ENCODE assay signal across 9 mouse cellular contexts in the genomic region with DNA sequence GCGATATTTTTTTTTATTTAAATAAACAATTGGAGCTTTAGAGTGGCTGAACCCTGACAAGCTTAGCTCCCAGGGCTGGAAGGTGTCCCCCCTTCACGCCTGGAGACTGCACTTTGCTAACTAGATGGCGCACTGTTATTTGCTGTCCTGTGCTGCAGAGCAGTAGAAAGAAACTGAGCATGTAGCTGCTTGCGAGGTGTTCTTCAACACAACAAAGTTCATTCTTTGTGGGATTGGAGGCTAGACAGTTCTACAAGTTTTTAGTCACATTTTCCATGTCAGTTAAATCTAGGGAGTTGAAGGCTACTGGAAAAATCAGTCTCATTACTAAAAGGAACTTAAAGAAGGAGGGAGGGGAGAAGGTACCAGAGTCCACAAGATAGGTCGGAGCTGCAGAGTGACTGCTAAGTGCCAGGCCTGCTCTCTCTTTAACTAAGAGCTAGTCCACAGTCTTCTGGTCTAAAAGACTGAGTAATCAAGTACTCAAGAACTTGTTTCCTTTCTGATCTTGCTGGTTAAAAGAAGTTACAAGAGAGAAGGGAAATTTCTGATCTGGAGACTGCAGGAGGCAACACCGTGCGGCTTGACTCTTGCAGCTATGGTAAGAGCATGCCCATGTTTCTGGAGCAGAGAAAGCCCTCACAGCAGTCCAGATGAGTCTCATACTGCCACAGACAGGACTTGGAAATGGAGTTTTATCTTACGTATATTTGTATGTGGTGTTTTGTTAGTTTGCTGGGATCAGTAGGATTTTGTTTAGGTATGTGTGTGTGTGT. TPM values are rescaled to one million over a fixed set of nuclear protein-coding genes. Genes with fewer than 3 reads are reported as not detected.
DNase-seq lines count a peak whose midpoint lies in the region; ATAC-seq and TF ChIP-seq lines count a peak whose summit lies in the region.
"Had no signal": no experiment of that assay in that cellular context is flagged by ENCODE, and none has a peak within 500 bp of the region (broad histone marks: within the 10 kb centered on the region; RNA-seq: fewer than 3 reads in every experiment).

No protein-coding gene starts in this region.

- peak; percentile 39; the same call in 1 of the 2 replicates for TF ChIP-seq EP300 in CH12.LX (IDR thresholded peaks at IDR 0.05; ENCODE audit: low read length)

- H3K27me3 ChIP-seq in CH12.LX (replicated peaks), result peaks cover 25% of the 10 kb centered on the region
- peaks cover 43% of the 10 kb centered on the region for H3K27me3 ChIP-seq in embryonic facial prominence, embryonic 15.5 days
- no peaks in the 10 kb centered on the region for H3K27me3 ChIP-seq in heart, embryonic 16.5 days (ENCODE audit: control insufficient read depth, insufficient read depth, low read length)

- in situ Hi-C loops in CH12.LX (cut with MboI; ENCODE audit: low pct_ligation_motif_present, low pct_unique_long_range_greater_than_20kb, low sequenced_read_pairs), result loop anchor here (25.0 kb wide), 2 partner anchors 222 to 422 kb away; no protein-coding TSS in a partner anchor

- no peak overlapping the region for H3K9ac ChIP-seq in CH12.LX (ENCODE audit: insufficient read depth, low read depth)
- H3K9ac ChIP-seq in embryonic facial prominence, embryonic 15.5 days, result no peak overlapping the region
- peak overlapping the region; percentile 44 for H3K9ac ChIP-seq in heart, embryonic 16.5 days (ENCODE audit: low read length)
- H3K9ac ChIP-seq: hindbrain, embryonic 13.5 days had no signal

- no peaks in the 10 kb centered on the region for H3K36me3 ChIP-seq in CH12.LX (replicated peaks in 1 of 2; ENCODE audit: control insufficient read depth in 1 of 2, insufficient read depth in 1 of 2, low read length in 1 of 2)
- H3K36me3 ChIP-seq in embryonic facial prominence, embryonic 15.5 days, result no peaks in the 10 kb centered on the region
- no peaks in the 10 kb centered on the region for H3K36me3 ChIP-seq in heart, embryonic 16.5 days (ENCODE audit: control insufficient read depth, insufficient read depth)
- H3K36me3 ChIP-seq: hindbrain, embryonic 13.5 days had no signal

- H3K9me3 ChIP-seq in CH12.LX (replicated peaks; ENCODE audit: low read length), result no peaks in the 10 kb centered on the region
- no peaks in the 10 kb centered on the region for H3K9me3 ChIP-seq in embryonic facial prominence, embryonic 15.5 days (replicated peaks)
- H3K9me3 ChIP-seq in heart, embryonic 16.5 days (replicated peaks; ENCODE audit: control insufficient read depth, low read length), result no peaks in the 10 kb centered on the region
- H3K9me3 ChIP-seq: hindbrain, embryonic 13.5 days had no signal

- peak overlapping the region; percentile 16; the same call in 1 of the 2 replicates for H3K4me2 ChIP-seq in CH12.LX (ENCODE audit: insufficient read depth, low read depth, poor library complexity, severe bottlenecking)
- peak overlapping the region; percentile 10; the same call in 1 of the 2 replicates for H3K4me2 ChIP-seq in embryonic facial prominence, embryonic 15.5 days (replicated peaks)
- H3K4me2 ChIP-seq in heart, embryonic 16.5 days (ENCODE audit: low read depth, low read length), result peak overlapping the region; percentile 87
- H3K4me2 ChIP-seq: hindbrain, embryonic 13.5 days had no signal

- peaks cover 11 to 56% of the 10 kb centered on the region in 2 experiments; a peak in 3 of 4 replicates for H3K4me1 ChIP-seq in CH12.LX (ENCODE audit: control insufficient read depth in 1 of 2, insufficient read depth in 2 of 2)
- H3K4me1 ChIP-seq in embryonic facial prominence, embryonic 15.5 days, result peaks cover 41% of the 10 kb centered on the region
- H3K4me1 ChIP-seq in heart, embryonic 16.5 days (ENCODE audit: control insufficient read depth, insufficient read depth, low read length), result peaks cover 29% of the 10 kb centered on the region

- WGBS in embryonic facial prominence, embryonic 15.5 days, result 55% methylated on average over 8 of the region's 8 CpGs
- WGBS in heart, embryonic 16.5 days, result 35% methylated on average over 8 of the region's 8 CpGs

- dilution Hi-C loops in CH12.LX (cut with MboI; ENCODE audit: extremely low pct_ligation_motif_present, extremely low pct_unique_long_range_greater_than_20kb, low sequenced_read_pairs), result no loop called here

- peak overlapping the region; percentile 3; the same call in 1 of the 2 replicates for H3K27ac ChIP-seq in gastrocnemius, adult 2 months
- H3K27ac ChIP-seq in CH12.LX (ENCODE audit: insufficient read depth, low read depth), result no peak overlapping the region
- H3K27ac ChIP-seq in embryonic facial prominence, embryonic 15.5 days (replicated peaks), result no peak overlapping the region; the same call in 1 of the 2 replicates
- peak overlapping the region; percentile 61 for H3K27ac ChIP-seq in heart, embryonic 16.5 days (ENCODE audit: low read length)
- H3K27ac ChIP-seq: hindbrain, embryonic 13.5 days had no signal

- intact Hi-C loops in gastrocnemius, adult 2 months (cut with DNase I), result no loop called here
- intact Hi-C loops in gastrocnemius, postnatal 14 days (cut with DNase I; ENCODE audit: low total_unique reads), result no loop called here

- peak; percentile 46 for TF ChIP-seq RAD21 in CH12.LX (IDR thresholded peaks at IDR 0.05; ENCODE audit: low read depth, low read length)

- H3K79me2 ChIP-seq in CH12.LX (replicated peaks; ENCODE audit: control insufficient read depth, extremely low read depth, insufficient read depth, poor library complexity, severe bottlenecking), result no peaks in the 10 kb centered on the region

- no peak for TF ChIP-seq POLR2A in CH12.LX (IDR thresholded peaks at IDR 0.05; ENCODE audit: low read depth, low read length)

- DNase-seq in gastrocnemius, adult 2 months, result peak; percentile 32
- no peak for DNase-seq in gastrocnemius, postnatal 14 days
- no peak for DNase-seq in CH12.LX (ENCODE audit: extremely low read depth)
- no peak for DNase-seq in adrenal gland, postnatal 10 days
- no peak for DNase-seq in kidney, adult 8-10 months
- DNase-seq in adrenal gland, postnatal 36 days, result no peak

- peak overlapping the region; percentile 38 for H3K4me3 ChIP-seq in gastrocnemius, adult 2 months
- H3K4me3 ChIP-seq in CH12.LX (replicated peaks in 1 of 3; ENCODE audit: low read depth in 2 of 3, low read length in 2 of 3, poor library complexity in 1 of 3), result peak overlapping the region in 1 of 3 experiments; percentile 72
- H3K4me3 ChIP-seq in embryonic facial prominence, embryonic 15.5 days (replicated peaks), result no peak overlapping the region; the same call in 1 of the 2 replicates
- peak overlapping the region; percentile 20 for H3K4me3 ChIP-seq in heart, embryonic 16.5 days (ENCODE audit: low read length)
- H3K4me3 ChIP-seq: hindbrain, embryonic 13.5 days had no signal

- ATAC-seq in embryonic facial prominence, embryonic 15.5 days (ENCODE audit: insufficient number of reproducible peaks, low FRiP score, low TSS enrichment, low read depth), result no peak
- ATAC-seq in heart, embryonic 16.5 days (replicated peaks; ENCODE audit: extremely low read depth, insufficient read depth, low FRiP score), result no peak

- TF ChIP-seq CTCF in gastrocnemius, adult 2 months (IDR thresholded peaks at IDR 0.05), result peak; percentile 40; the same call in 1 of the 2 replicates
- peak in 1 of 2 experiments; percentile 62; a peak in 2 of 4 replicates for TF ChIP-seq CTCF in CH12.LX (conservative IDR thresholded peaks at IDR 0.05 in 1 of 2, IDR thresholded peaks at IDR 0.05 in 1 of 2; ENCODE audit: low read depth in 2 of 2, low read length in 2 of 2)

TF ChIP-seq in CH12.LX, 34 proteins besides CTCF, POLR2A, EP300 and RAD21:
- peak; percentile 59 for TF ChIP-seq JUND (conservative IDR thresholded peaks at IDR 0.05; ENCODE audit: low read depth, low read length)
- 0 out of 2 replicates have a peak, but pooled peaks have one; percentile 36 for TF ChIP-seq JUN (IDR thresholded peaks at IDR 0.05; ENCODE audit: insufficient read depth, low read depth, low read length)
- no peak for TF ChIP-seq TCF12 (IDR thresholded peaks at IDR 0.05; ENCODE audit: low read depth, low read length)
- TF ChIP-seq MAZ (IDR thresholded peaks at IDR 0.05; ENCODE audit: low read depth, low read length), result peak; percentile 64; the same call in 1 of the 2 replicates
- TF ChIP-seq SMC3 (IDR thresholded peaks at IDR 0.05; ENCODE audit: low read depth, low read length), result peak; percentile 37
- TF ChIP-seq MAX (IDR thresholded peaks at IDR 0.05; ENCODE audit: low read length), result 0 out of 2 replicates have a peak, but pooled peaks have one; percentile 31
- TF ChIP-seq GABPA (IDR thresholded peaks at IDR 0.05; ENCODE audit: insufficient replicate concordance, low read depth, low read length), result no peak
- TF ChIP-seq ETS1 (conservative IDR thresholded peaks at IDR 0.05; ENCODE audit: low read depth, low read length), result peak; percentile 52; the same call in 1 of the 2 replicates
- TF ChIP-seq IRF4 (IDR thresholded peaks at IDR 0.05; ENCODE audit: low read depth, low read length), result peak; percentile 56; the same call in 1 of the 2 replicates
- TF ChIP-seq MXI1 (IDR thresholded peaks at IDR 0.05; ENCODE audit: low read depth, low read length), result 0 out of 2 replicates have a peak, but pooled peaks have one; percentile 35
- TF ChIP-seq MEF2A (IDR thresholded peaks at IDR 0.05; ENCODE audit: borderline replicate concordance, low read depth, low read length), result no peak
- no peak for TF ChIP-seq PAX5 (IDR thresholded peaks at IDR 0.05; ENCODE audit: low read length)

RNA-seq across cellular contexts. Expression of a gene that starts 3.3 kb away (rescaled TPM):
- 1 to 10 TPM; 4.5 to 6.1 TPM for total RNA-seq in gastrocnemius, adult 2 months (2021)
- total RNA-seq in gastrocnemius, postnatal 14 days (2021), result 1 to 10 TPM; 6.7 to 9.5 TPM
- total RNA-seq in CH12.LX (2012; rRNA removed) (2.1 TPM in 2 replicates), CH12.LX (2014; rRNA removed) (0.36 and 0.68 TPM in 2 replicates)
- polyA plus RNA-seq in CH12.LX (2012; ENCODE audit: insufficient read length, low read depth), result 0.71 and 0.86 TPM in 2 replicates
- polyA plus RNA-seq in embryonic facial prominence, embryonic 15.5 days (2015; fragmentation: Nextera tagmentation; extraction: Ambion mirVana), result 28.3 and 31.1 TPM in 2 replicates
- 25.4 and 29.2 TPM in 2 replicates for polyA plus RNA-seq in heart, embryonic 16.5 days (2015; fragmentation: Nextera tagmentation; extraction: Ambion mirVana)
- total RNA-seq in adrenal gland, postnatal 10 days (2021), result 1 to 10 TPM; 4.1 to 5.9 TPM
- 1 to 10 TPM; 2.1 to 3.2 TPM for total RNA-seq in adrenal gland, postnatal 36 days (2021)

Comparison
In these comparisons a context has a peak if more than half of its experiments do, and no peak if none do; other contexts are left out.
1. H3K27ac ChIP-seq: peak in gastrocnemius, adult 2 months (single experiment) and heart, embryonic 16.5 days (single experiment); none in CH12.LX (single experiment) and embryonic facial prominence, embryonic 15.5 days (single experiment).
2. H3K4me2 ChIP-seq: peak in every context shown above with its lines; median percentile 87 in heart, embryonic 16.5 days; 16 in CH12.LX; 10 in embryonic facial prominence, embryonic 15.5 days.